Mouse (Mus musculus) frontal cortex, postnatal 10 days (tissue): ENCODE data around the gene Sstr5.
A peak's percentile ranks its signal among the peaks of the same experiment; 100 is the strongest.

Experiments
- DNase-seq, 2 experiments: peaks; one replicate each; pipeline ENCODE4 v3.0.0; 2022; ENCODE audit warnings: low spot score in 2 of 2, mixed read lengths in 1 of 2

The Sstr5 gene

GRCm38 (mm10) chr17:25474330-25475077 is 22.6 kb downstream of the Sstr5 start:
- DNase-seq = peak; percentile 37 to 46

- no peak for DNase-seq
Observed at GRCm38 (mm10) chr17:25472044-25472443, 25.0 kb downstream of the Sstr5 start.

GRCm38 (mm10) chr17:25471418-25471817 is 25.7 kb downstream of the Sstr5 start:
- DNase-seq = no peak

- DNase-seq = peak in 1 of 2 experiments; percentile 68
Observed at GRCm38 (mm10) chr17:25469798-25470197, 27.3 kb downstream of the Sstr5 start.

GRCm38 (mm10) chr17:25468301-25468700 is 28.8 kb downstream of the Sstr5 start:
- DNase-seq = no peak

GRCm38 (mm10) chr17:25467781-25468180 is 29.3 kb downstream of the Sstr5 start:
- no peak for DNase-seq

- DNase-seq = no peak
Observed at GRCm38 (mm10) chr17:25466257-25466656, 30.8 kb downstream of the Sstr5 start.

GRCm38 (mm10) chr17:25464091-25464490 is 33.0 kb downstream of the Sstr5 start:
- DNase-seq = no peak

GRCm38 (mm10) chr17:25463326-25463945 is 33.7 kb downstream of the Sstr5 start:
- no peak for DNase-seq

- no peak for DNase-seq
Observed at GRCm38 (mm10) chr17:25462236-25462875, 34.7 kb downstream of the Sstr5 start.

GRCm38 (mm10) chr17:25456540-25456939 is 40.5 kb downstream of the Sstr5 start:
- DNase-seq = peak; percentile 67 to 68

- DNase-seq = no peak
Observed at GRCm38 (mm10) chr17:25454272-25454671, 42.8 kb downstream of the Sstr5 start, which contains the start of gene Tekt4. Gene Tekt4 (plus strand): TSS chr17:25454615.

- DNase-seq = no peak
Observed at GRCm38 (mm10) chr17:25452246-25452965, 44.7 kb downstream of the Sstr5 start.

- no peak for DNase-seq
Observed at GRCm38 (mm10) chr17:25450329-25450728, 46.8 kb downstream of the Sstr5 start.

GRCm38 (mm10) chr17:25447865-25448264 is 49.2 kb downstream of the Sstr5 start:
- DNase-seq = no peak

- DNase-seq = no peak
Observed at GRCm38 (mm10) chr17:25445841-25446240, 51.2 kb downstream of the Sstr5 start.

- DNase-seq = no peak
Observed at GRCm38 (mm10) chr17:25445074-25445473, 52.0 kb downstream of the Sstr5 start.

GRCm38 (mm10) chr17:25442889-25443288 is 54.2 kb downstream of the Sstr5 start:
- no peak for DNase-seq

GRCm38 (mm10) chr17:25441417-25441816 is 55.7 kb downstream of the Sstr5 start:
- no peak for DNase-seq
